Mouse (Mus musculus) testis, adult 2 months (tissue): ENCODE data around the gene Ech1. TPM values are rescaled to one million over a fixed set of nuclear protein-coding genes. Genes with fewer than 3 reads are reported as not detected.

Experiments
- H3K27ac ChIP-seq: fragments of 200-500 bp; 2 replicates; pipeline ENCODE4 v1.5.1; 2012; ENCODE audit warnings: low read depth, low read length; ENCODE audit not compliant: control insufficient read depth, insufficient read depth
- H3K27me3 ChIP-seq: fragments of 200-500 bp; 2 replicates; pipeline ENCODE4 v1.6.1; 2012; ENCODE audit warnings: mild to moderate bottlenecking, low read length, moderate library complexity; ENCODE audit not compliant: control insufficient read depth, insufficient read depth
- H3K36me3 ChIP-seq: fragments of 200-500 bp; 2 replicates; pipeline ENCODE4 v1.6.1; 2012; ENCODE audit warnings: mild to moderate bottlenecking, low read length; ENCODE audit not compliant: control insufficient read depth, insufficient read depth
- H3K4me1 ChIP-seq: fragments of 200-500 bp; 2 replicates; pipeline ENCODE4 v1.6.1; 2012; ENCODE audit warnings: low read length; ENCODE audit not compliant: control insufficient read depth, insufficient read depth
- H3K4me3 ChIP-seq: fragments of 200-500 bp; 2 replicates; pipeline ENCODE4 v1.5.1; 2012; ENCODE audit warnings: low read depth, mild to moderate bottlenecking, low read length, moderate library complexity, mixed read lengths; ENCODE audit not compliant: control insufficient read depth
- CTCF ChIP-seq: fragments of 200-500 bp; IDR thresholded peaks from 2 replicates; pipeline ENCODE4 v1.5.1; 2012; ENCODE audit warnings: low read depth, mild to moderate bottlenecking, inconsistent platforms, low read length, moderate library complexity; ENCODE audit not compliant: control insufficient read depth, insufficient read depth, insufficient replicate concordance
- POLR2A ChIP-seq: fragments of 200-500 bp; IDR thresholded peaks from 2 replicates; pipeline ENCODE4 v1.6.1; 2012; ENCODE audit warnings: low read depth, mild to moderate bottlenecking, inconsistent platforms, low read length, moderate library complexity; ENCODE audit not compliant: control insufficient read depth
- polyA plus RNA-seq: library from polyadenylated mRNA; depleted of rRNA; stranded (reverse); fragments of >200 nt; gene quantifications from 2 replicates; pipeline ENCODE4 v1.2.3, GENCODE M21; 2012; rRNA removed

The Ech1 gene
- 124 and 147 TPM in 2 replicates for polyA plus RNA-seq

DNA sequence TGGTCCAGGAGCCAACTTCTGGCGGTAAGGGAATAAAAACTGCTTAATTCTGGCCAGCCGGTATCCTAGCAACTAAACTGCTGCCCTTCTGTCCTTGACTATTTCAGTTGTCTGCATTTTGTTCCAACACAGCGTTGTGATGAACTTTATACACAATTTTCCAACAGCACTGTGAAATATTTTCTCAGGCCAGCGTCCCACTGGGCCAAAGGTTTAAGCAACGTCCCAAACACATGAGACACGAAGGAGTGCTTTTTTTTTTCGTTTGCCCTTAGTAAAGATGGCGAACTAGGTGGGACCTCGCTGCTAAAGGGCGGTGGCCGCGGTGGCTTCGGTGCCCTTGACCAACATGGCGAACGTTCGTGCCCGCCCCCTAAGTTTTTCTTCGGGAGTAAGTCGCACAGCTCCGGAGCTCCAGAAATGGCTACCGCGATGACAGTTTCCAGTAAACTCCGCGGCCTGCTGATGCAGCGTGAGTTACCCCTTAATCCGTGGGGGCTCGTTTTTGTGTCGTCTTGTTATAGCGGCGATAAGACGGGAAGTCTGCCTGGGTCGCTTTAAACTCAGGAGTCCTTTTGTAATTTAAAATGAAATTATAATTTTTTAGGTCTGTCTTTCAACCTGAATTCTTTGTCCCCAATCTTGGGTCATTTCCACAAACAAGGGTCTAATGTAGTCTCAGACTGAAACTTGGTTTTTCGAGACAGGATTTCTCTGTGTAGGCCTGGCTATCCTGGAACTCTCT lies at the start of gene Ech1:
Ech1 (plus strand) TSS at position 277 of the 745 bp plus-strand sequence.
- TF ChIP-seq POLR2A (peak; percentile 70), CTCF (no peak)
- H3K4me3 ChIP-seq = peak within 1 kb of the TSS; percentile 91
- H3K4me1 ChIP-seq = peaks cover 9% of the 10 kb centered on the region
- H3K27ac ChIP-seq = peak within 1 kb of the TSS; percentile 93
- H3K36me3 ChIP-seq = no peaks in the 10 kb centered on the region; the same call in none of the 2 replicates
- no peaks in the 10 kb centered on the region for H3K27me3 ChIP-seq

DNA sequence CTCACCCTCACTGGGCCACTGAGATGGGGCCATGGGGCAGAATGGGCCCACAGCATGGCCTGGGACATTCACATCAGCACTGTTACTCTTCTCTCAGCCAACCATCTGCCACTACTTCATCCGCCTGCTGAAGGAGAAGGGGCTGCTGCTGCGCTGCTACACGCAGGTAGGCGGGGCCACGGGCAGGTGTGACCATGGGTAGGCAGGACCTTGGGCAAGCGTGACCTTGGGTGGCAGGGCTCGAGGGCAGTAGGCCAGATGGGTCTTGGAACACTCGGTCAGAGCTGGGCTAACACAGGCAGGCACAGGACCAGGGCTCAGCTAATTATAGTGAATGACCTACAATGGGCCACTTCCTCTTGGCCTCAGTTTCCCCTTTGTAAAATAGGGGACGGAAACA lies 46.2 kb upstream of the Ech1 start:
- Histone ChIP-seq H3K4me3 (no peak overlapping the region), H3K4me1 (no peaks in the 10 kb centered on the region; the same call in 1 of the 2 replicates), H3K27ac (no peak overlapping the region), H3K27me3 (no peaks in the 10 kb centered on the region), H3K36me3 (peaks cover 5% of the 10 kb centered on the region)
- TF ChIP-seq CTCF (no peak), POLR2A (no peak)

DNA sequence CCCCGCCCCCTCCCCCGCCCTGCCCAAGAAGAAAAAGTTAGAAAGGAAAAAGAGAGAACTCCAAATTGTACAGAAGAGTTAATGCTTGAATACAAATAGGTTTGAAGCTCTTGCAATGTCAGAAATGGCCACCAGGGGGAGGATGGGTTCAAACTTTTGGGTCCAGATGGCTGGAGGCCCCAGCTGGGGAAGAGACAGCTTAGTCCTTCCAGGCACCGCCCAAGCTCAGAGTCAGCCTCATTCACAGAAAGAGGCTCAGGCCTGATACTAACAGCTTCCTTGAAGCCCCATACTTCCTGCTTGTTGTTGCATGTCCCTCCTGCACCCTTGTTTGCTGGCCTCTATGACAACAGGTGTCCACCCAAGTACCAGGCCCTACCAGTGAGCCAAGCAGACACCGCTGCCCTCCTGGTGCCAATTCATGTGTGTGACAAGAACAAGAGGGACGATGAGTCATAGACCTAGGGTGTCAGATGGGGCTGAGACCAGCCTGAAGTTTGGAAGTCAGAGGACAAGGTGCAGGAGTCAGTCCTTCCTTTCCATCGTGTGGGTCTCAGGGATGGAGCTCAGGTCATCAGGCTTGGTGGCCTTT lies 44.9 kb upstream of the Ech1 start:
- H3K27me3 ChIP-seq = no peaks in the 10 kb centered on the region
- no peaks in the 10 kb centered on the region; the same call in 1 of the 2 replicates for H3K4me1 ChIP-seq
- TF ChIP-seq CTCF (peak; percentile 56; the same call in 1 of the 2 replicates), POLR2A (no peak)
- peaks cover 5% of the 10 kb centered on the region for H3K36me3 ChIP-seq
- peak overlapping the region; percentile 35; the same call in 1 of the 2 replicates for H3K27ac ChIP-seq
- no peak overlapping the region for H3K4me3 ChIP-seq

DNA sequence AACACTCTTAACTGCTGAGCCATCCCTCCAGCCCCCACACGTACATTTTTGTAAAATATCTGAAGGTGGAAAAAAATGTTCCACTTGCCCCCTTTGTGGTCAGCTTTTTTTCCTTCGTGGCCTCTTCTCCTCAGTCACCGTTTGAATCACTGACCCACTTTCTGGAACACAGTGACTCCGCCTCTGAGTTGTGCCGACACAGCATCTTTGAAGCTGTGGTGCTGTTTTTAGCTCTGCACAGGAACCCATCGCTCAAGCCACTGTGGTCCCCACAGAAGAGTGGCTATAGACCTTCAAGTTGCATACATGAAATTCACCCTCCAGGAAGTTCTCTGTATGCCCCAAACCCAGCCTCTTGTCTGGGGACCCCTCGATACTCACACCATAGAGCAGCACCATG lies 44.2 kb upstream of the Ech1 start:
- Histone ChIP-seq H3K36me3 (peaks cover 5% of the 10 kb centered on the region), H3K27ac (no peak overlapping the region), H3K4me3 (no peak overlapping the region), H3K4me1 (no peaks in the 10 kb centered on the region; the same call in 1 of the 2 replicates), H3K27me3 (no peaks in the 10 kb centered on the region)
- TF ChIP-seq POLR2A (no peak), CTCF (no peak)

DNA sequence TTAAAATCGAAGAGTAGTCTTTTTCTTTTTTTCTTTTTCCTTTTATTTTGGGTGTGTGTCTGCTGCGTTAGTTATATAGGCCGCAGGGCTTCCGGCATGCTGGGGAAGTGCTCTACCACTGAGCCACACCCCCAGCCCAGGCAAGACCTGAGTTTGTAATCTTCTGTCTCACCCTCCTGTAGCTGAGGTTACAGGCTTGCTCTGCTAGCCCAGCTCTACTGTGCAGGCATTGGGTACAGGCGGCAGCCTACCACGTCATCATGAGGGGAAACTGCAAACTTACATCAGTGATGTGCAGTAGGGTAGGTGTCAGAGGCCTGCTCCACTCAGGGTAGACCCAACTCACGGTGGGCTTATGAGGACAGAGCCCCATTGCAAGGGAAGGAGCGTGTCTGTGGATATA lies 43.8 kb upstream of the Ech1 start:
- TF ChIP-seq POLR2A (no peak), CTCF (no peak)
- no peaks in the 10 kb centered on the region for H3K27me3 ChIP-seq
- H3K36me3 ChIP-seq = peaks cover 5% of the 10 kb centered on the region
- H3K27ac ChIP-seq = no peak overlapping the region
- H3K4me1 ChIP-seq = no peaks in the 10 kb centered on the region; the same call in 1 of the 2 replicates
- no peak overlapping the region for H3K4me3 ChIP-seq

DNA sequence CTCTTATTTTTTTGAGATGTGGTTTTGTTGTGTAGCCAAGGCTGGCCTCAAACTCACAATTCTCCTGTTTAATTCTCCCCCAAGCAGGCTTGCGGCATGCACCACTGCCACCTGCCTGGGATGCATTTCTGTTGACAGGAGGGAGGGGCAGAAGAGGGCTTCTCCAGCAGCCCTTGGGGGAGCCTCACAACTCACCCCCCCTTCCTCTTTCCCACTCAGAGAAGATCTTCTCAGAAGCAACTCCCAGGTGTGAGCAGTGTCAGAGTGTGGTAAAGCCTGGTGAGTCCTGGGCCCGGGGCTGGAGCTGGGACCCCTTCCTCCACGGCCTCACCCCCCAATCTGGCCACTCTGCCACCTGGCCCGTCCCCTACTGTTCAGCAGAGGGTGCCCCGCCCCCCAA lies 39.9 kb upstream of the Ech1 start:
- no peaks in the 10 kb centered on the region; the same call in none of the 2 replicates for H3K36me3 ChIP-seq
- H3K27me3 ChIP-seq = no peaks in the 10 kb centered on the region
- no peak for TF ChIP-seq CTCF
- no peak for TF ChIP-seq POLR2A
- no peak overlapping the region for H3K27ac ChIP-seq
- H3K4me1 ChIP-seq = no peaks in the 10 kb centered on the region
- no peak overlapping the region for H3K4me3 ChIP-seq

DNA sequence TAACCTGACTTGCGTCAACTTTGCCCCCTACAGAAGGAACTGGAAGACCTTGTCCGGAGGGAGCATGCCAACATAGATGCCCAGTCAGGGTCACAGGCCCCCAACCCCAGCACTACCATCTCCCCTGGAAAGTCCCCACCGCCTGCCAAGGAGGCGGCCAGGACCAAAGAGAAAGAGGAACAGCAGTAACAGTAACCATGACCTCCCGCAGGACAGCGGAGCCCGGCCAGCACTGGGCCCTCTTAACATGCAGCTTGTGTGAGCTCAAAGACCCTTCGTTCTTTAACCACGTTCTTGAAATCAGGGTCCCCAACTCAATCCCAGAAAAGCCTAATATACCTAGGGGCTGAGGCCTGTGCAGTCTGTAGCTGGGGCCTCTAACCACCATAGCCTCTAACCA lies 37.1 kb upstream of the Ech1 start:
- no peaks in the 10 kb centered on the region for H3K27me3 ChIP-seq
- no peak overlapping the region for H3K4me3 ChIP-seq
- H3K27ac ChIP-seq = no peak overlapping the region
- TF ChIP-seq POLR2A (no peak), CTCF (no peak)
- H3K4me1 ChIP-seq = no peaks in the 10 kb centered on the region; the same call in 1 of the 2 replicates
- no peaks in the 10 kb centered on the region; the same call in 1 of the 2 replicates for H3K36me3 ChIP-seq
